In the genomic region with DNA sequence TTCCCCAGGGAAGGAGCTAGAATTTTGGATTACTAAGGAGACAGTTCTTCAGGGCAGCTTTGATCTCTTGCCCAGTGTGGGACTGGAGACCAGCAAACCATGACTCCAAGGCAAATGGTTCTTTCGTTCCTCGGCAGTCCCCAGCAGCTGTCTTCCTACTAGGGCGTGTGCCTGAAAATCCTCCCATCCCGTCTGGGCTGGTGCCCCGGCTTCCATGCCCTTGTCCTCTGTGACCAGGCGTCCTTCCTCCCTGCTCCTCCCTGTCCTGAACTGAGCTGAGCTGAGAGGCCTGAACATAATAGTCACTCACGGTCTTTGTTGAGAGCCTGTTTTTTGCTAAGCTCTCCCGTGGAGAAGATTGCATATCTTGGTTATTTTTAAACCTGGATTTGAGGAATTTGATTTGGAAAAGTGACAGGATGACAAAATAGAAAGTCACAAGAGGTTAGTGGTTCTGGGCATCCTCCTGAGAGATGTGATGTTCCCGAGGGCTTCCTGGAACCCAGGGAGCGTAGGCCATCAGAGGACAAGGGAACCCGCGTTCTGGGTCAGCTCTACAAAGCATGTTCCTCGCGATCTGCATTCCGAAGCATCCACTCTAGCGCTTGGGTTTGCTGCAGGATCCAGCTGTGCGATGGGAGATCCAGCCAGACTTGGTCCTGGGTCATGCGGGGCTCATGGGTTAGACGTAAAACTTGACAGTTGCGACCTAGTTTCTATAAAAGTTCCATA, we compare ENCODE assay signal across 13 mouse cellular contexts. TPM values are rescaled to one million over a fixed set of nuclear protein-coding genes. Genes with fewer than 3 reads are reported as not detected.
A peak's percentile ranks its signal among the peaks of the same experiment; 100 is the strongest.
DNase-seq lines count a peak whose midpoint lies in the region; ATAC-seq lines count a peak whose summit lies in the region.
"Had no signal": no experiment of that assay in that cellular context is flagged by ENCODE, and none has a peak within 500 bp of the region (broad histone marks: within the 10 kb centered on the region; RNA-seq: fewer than 3 reads in every experiment).

No protein-coding gene starts in this region.

- ATAC-seq in heart, embryonic 11.5 days (replicated peaks; ENCODE audit: insufficient number of reproducible peaks, low FRiP score, low TSS enrichment) = no peak
- ATAC-seq: intestine, postnatal 0 days had no signal

- H3K9me3 ChIP-seq in heart, embryonic 11.5 days (replicated peaks; ENCODE audit: control insufficient read depth, low read length) = no peaks in the 10 kb centered on the region
- H3K9me3 ChIP-seq: hindbrain, embryonic 13.5 days; midbrain, embryonic 12.5 days had no signal

- no peak overlapping the region for H3K9ac ChIP-seq in heart, embryonic 11.5 days (ENCODE audit: low read depth, low read length)
- H3K9ac ChIP-seq: hindbrain, embryonic 13.5 days; midbrain, embryonic 12.5 days had no signal

- H3K4me1 ChIP-seq in heart, embryonic 11.5 days (ENCODE audit: control insufficient read depth, insufficient read depth, low read length) = no peaks in the 10 kb centered on the region
- H3K4me1 ChIP-seq: hindbrain, embryonic 13.5 days; midbrain, embryonic 12.5 days had no signal

- 65% methylated on average over 20 of the region's 20 CpGs for WGBS in heart, embryonic 11.5 days (ENCODE audit: insufficient replicate concordance)

- peak; percentile 97 for DNase-seq in heart, adult 11 months
- peak; percentile 32 for DNase-seq in urinary bladder, postnatal 14 days (ENCODE audit: low spot score)
- no peak for DNase-seq in urinary bladder, adult 2 months (ENCODE audit: low spot score)
- peak; percentile 60 to 74 for DNase-seq in heart, postnatal 36 days
- DNase-seq in skeletal muscle tissue, adult 2 months (ENCODE audit: low read depth, low spot score) = peak; percentile 84
- no peak for DNase-seq in thymus, postnatal 14 days
- no peak for DNase-seq in embryo, embryonic 10.5 days (ENCODE audit: low spot score)
- DNase-seq: cerebellum, adult 8-10 months; spleen, adult 18-20 months had no signal

- no peak overlapping the region for H3K4me3 ChIP-seq in heart, embryonic 11.5 days (ENCODE audit: low read depth, low read length)
- H3K4me3 ChIP-seq: hindbrain, embryonic 13.5 days; midbrain, embryonic 12.5 days had no signal

- H3K4me2 ChIP-seq in heart, embryonic 11.5 days = no peak overlapping the region
- H3K4me2 ChIP-seq: hindbrain, embryonic 13.5 days; midbrain, embryonic 12.5 days had no signal

- intact Hi-C loops in heart, postnatal 36 days (cut with DNase I) = no loop called here

- H3K27ac ChIP-seq in heart, embryonic 11.5 days (ENCODE audit: low read depth, low read length) = no peak overlapping the region
- H3K27ac ChIP-seq: hindbrain, embryonic 13.5 days; midbrain, embryonic 12.5 days had no signal

- H3K27me3 ChIP-seq in heart, embryonic 11.5 days (ENCODE audit: control insufficient read depth, insufficient read depth, low read length) = no peaks in the 10 kb centered on the region
- H3K27me3 ChIP-seq: hindbrain, embryonic 13.5 days had no signal

- no peaks in the 10 kb centered on the region for H3K36me3 ChIP-seq in heart, embryonic 11.5 days (ENCODE audit: control insufficient read depth, insufficient read depth, low read length)
- H3K36me3 ChIP-seq: hindbrain, embryonic 13.5 days; midbrain, embryonic 12.5 days had no signal

RNA-seq across cellular contexts. Expression of a gene that starts 23.8 kb away (rescaled TPM):
- polyA plus RNA-seq in heart, embryonic 11.5 days (2014; fragmentation: Nextera tagmentation; extraction: Ambion mirVana) = 649 and 675 TPM in 2 replicates
- polyA plus RNA-seq in urinary bladder, adult 2 months (2012; rRNA removed) = 174 and 186 TPM in 2 replicates
- 100 to 1,000 TPM; 679 to 769 TPM for total RNA-seq in heart, postnatal 36 days (2021)

RNA-seq across cellular contexts. Expression of a gene that starts 38.0 kb away (rescaled TPM):
- 316 and 319 TPM in 2 replicates for polyA plus RNA-seq in heart, embryonic 11.5 days (2014; fragmentation: Nextera tagmentation; extraction: Ambion mirVana)
- polyA plus RNA-seq in urinary bladder, adult 2 months (2012; rRNA removed) = 297 and 375 TPM in 2 replicates
- total RNA-seq in heart, postnatal 36 days (2021) = 100 to 1,000 TPM; 393 to 443 TPM

Comparison
In these comparisons a context has a peak if more than half of its experiments do, and no peak if none do; other contexts are left out.
1. DNase-seq: peak in heart, adult 11 months (single experiment), urinary bladder, postnatal 14 days (single experiment), heart, postnatal 36 days (2 of 2) and skeletal muscle tissue, adult 2 months (single experiment); none in urinary bladder, adult 2 months (single experiment), thymus, postnatal 14 days (single experiment) and embryo, embryonic 10.5 days (single experiment).